Mouse (Mus musculus) testis, adult 2 months (tissue): ENCODE results near the gene Gm28053. TPM values are rescaled to one million over a fixed set of nuclear protein-coding genes. Genes with fewer than 3 reads are reported as not detected.

Experiments used
- H3K27ac ChIP-seq: fragments of 200-500 bp; 2 replicates; pipeline ENCODE4 v1.5.1; 2012; ENCODE audit warnings: low read depth, low read length; ENCODE audit not compliant: control insufficient read depth, insufficient read depth
- H3K27me3 ChIP-seq: fragments of 200-500 bp; 2 replicates; pipeline ENCODE4 v1.6.1; 2012; ENCODE audit warnings: mild to moderate bottlenecking, low read length, moderate library complexity; ENCODE audit not compliant: control insufficient read depth, insufficient read depth
- H3K36me3 ChIP-seq: fragments of 200-500 bp; 2 replicates; pipeline ENCODE4 v1.6.1; 2012; ENCODE audit warnings: mild to moderate bottlenecking, low read length; ENCODE audit not compliant: control insufficient read depth, insufficient read depth
- H3K4me1 ChIP-seq: fragments of 200-500 bp; 2 replicates; pipeline ENCODE4 v1.6.1; 2012; ENCODE audit warnings: low read length; ENCODE audit not compliant: control insufficient read depth, insufficient read depth
- H3K4me3 ChIP-seq: fragments of 200-500 bp; 2 replicates; pipeline ENCODE4 v1.5.1; 2012; ENCODE audit warnings: low read depth, mild to moderate bottlenecking, low read length, moderate library complexity, mixed read lengths; ENCODE audit not compliant: control insufficient read depth
- CTCF ChIP-seq: fragments of 200-500 bp; IDR thresholded peaks from 2 replicates; pipeline ENCODE4 v1.5.1; 2012; ENCODE audit warnings: low read depth, mild to moderate bottlenecking, inconsistent platforms, low read length, moderate library complexity; ENCODE audit not compliant: control insufficient read depth, insufficient read depth, insufficient replicate concordance
- POLR2A ChIP-seq: fragments of 200-500 bp; IDR thresholded peaks from 2 replicates; pipeline ENCODE4 v1.6.1; 2012; ENCODE audit warnings: low read depth, mild to moderate bottlenecking, inconsistent platforms, low read length, moderate library complexity; ENCODE audit not compliant: control insufficient read depth
- polyA plus RNA-seq: library from polyadenylated mRNA; depleted of rRNA; stranded (reverse); fragments of >200 nt; gene quantifications from 2 replicates; pipeline ENCODE4 v1.2.3, GENCODE M21; 2012; rRNA removed

The Gm28053 gene
- not detected in 2 replicates for polyA plus RNA-seq

DNA sequence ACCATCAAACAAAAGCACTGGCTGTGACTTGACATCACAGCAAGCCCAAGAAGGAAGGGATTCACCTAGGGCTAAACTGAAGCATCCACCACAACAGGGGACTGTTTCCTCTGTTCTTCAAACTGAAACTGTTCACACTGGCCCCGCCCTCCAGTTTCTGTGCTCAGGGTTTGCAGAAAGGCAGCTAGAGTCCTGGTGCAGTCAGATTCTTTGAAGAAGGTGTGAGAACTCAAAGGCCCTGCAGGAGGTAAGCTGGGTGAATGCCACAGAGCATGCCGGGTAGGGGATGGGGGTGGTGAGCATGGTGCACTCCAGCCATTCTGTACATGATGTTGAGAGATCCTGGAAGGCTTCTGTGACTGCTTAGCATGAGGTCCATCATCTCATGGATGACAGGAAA, at the start of gene Gm28053, which contains the start of gene Gimap7:
Gene Gm28053 (plus strand): TSS at position 153 of the 400 bp plus-strand sequence.
Gene Gimap7 (plus strand): TSS at position 167 of the 400 bp plus-strand sequence.
- Histone ChIP-seq H3K36me3 (no peaks in the 10 kb centered on the region), H3K27me3 (no peaks in the 10 kb centered on the region), H3K4me1 (no peaks in the 10 kb centered on the region)

DNA sequence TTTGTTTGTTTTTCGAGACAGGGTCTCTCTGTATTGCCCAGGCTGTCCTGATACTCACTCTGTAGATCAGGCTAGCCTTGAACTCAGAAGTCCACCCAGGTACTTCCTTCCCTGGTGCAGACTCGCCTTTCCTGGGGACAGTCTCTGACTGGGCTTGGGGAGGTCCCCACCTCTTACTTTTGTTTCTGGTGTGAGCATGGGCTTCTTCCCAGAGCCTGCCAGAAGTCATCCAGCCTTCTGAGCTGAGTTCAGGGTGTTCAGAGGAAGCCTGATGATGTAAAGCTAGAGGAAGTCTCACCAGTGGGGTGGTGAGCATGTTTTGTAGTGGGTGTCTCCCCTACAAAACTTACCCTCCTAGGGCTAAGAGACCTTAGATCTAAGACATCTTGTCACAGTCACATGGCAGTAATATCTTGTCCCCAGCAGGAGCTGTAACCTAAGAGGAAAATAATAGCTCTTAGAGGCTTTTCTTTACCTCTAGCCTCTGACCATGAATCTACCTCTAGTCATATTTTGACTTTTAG, 48.9 kb upstream of the Gm28053 start:
- H3K4me1 ChIP-seq: no peaks in the 10 kb centered on the region; the same call in 1 of the 2 replicates
- no peaks in the 10 kb centered on the region for H3K27me3 ChIP-seq
- H3K4me3 ChIP-seq: peak overlapping the region; percentile 74
- no peaks in the 10 kb centered on the region for H3K36me3 ChIP-seq
- no peak overlapping the region for H3K27ac ChIP-seq
- no peak for TF ChIP-seq CTCF
- no peak for TF ChIP-seq POLR2A

More for the DNA sequence above, at the start of gene Gm28053, which contains the start of gene Gimap7:
- TF ChIP-seq CTCF (no peak), POLR2A (no peak)
- Histone ChIP-seq H3K4me3 (no peak within 1 kb of the TSS), H3K27ac (no peak within 1 kb of the TSS)

DNA sequence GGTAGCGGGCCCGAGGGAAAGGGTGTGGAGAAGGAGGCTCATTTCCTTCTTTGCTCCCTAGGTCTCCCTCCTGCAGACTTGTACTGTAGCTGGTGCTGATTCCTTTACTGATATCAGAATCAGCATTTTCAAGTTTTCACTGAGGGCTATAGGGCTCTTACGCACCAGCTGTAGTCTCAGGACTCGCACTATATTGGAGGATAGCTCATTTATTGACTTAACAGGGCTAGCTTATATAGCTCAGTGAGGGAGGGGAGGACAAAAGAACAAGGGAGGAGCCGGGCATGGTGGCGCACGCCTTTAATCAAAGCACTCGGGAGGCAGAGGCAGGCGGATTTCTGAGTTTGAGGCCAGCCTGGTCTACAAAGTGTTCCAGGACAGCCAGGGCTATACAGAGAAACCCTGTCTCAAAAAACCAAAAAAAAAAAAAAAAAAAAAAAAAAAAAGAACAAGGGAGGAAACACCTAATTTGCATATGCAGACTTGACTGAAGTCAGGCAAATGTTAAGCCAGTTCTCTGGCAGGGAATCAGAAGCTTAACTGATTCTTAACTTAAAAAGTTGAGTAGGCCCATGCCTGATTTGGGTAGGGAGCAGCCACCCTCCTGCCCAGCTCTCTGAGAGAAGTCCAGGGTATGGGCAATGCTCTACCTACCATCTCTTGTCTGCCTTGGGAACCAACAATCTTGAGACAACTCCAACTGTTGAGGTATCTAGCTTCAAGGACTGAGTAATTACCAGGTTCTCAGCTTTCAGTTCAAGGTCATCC, 43.9 kb upstream of the Gm28053 start:
- Histone ChIP-seq H3K36me3 (no peaks in the 10 kb centered on the region), H3K4me1 (peaks cover 7% of the 10 kb centered on the region), H3K27me3 (no peaks in the 10 kb centered on the region), H3K4me3 (no peak overlapping the region), H3K27ac (no peak overlapping the region)
- TF ChIP-seq POLR2A (no peak), CTCF (no peak)

DNA sequence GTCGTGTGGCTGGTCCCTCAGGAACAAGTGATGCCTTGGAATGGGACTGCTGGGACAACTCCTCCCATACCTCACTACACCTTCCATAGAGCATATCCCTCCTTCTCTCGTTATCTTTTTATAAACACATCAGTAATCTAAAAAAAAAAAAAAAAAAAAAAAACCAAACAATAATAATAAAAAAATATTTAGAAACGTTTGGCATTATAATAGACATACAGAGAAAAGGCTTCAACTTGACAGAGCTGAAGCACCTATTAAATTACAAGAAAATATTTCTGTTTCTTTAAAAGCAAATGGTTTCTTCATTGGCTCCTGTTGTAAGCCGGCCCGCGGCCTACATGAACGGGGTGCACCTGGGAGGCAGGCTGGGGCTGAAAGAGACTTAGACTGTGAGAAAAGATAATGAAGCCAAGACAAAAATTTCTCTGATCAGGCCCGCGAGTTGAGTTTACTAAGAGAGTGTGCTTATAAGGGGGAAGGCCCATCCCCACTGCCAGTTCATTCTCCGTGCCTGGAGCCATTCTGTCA, 42.9 kb upstream of the Gm28053 start:
- H3K27ac ChIP-seq: peak overlapping the region; percentile 29; the same call in 1 of the 2 replicates
- H3K4me3 ChIP-seq: peak overlapping the region; percentile 83

DNA sequence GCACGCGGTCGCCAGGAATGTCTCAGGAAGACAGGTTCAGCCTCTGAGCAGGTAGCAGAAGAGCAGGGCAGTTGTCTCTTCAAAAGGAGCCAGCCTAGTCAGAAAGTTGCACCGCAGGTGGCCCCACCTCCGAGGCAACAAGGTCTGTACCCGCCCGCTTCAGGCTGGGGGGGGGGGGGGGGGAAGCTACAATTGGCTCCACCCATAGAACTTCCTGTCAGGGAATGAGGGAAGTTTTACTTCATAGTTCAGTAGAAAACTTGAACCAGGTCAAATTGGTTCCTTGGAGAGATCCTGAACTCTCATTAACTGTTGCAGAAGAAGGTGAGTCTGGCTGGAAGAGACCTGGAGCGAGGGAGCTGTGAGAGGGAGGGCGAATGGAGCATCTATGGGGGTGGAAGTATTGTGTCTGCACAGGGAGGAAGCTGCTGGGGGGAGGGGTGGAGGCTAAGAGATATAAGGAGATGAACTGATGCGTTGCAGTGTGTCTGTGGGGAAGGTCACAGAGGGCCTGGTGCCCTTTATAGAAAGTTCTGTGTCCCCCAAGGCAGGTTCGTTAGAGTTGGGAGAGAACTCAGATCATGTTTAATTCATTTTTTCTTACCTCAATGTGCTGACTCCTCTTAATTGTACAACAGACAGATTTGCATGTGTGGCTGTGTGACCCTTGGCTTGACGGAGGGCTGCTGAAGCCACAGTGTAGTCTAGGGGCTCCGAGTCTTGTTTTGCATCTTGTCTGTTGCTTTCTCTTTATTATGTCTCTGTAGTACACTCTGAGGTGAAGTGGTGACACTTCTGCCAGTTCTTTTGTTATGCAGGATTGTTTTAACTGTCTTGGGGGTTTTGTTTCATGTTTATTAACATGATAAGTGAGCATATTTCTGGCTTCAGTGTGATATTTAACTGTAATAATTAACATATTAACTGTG, 42.2 kb upstream of the Gm28053 start, which contains the start of gene Gimap9:
Gene Gimap9 (plus strand): TSS at position 199 of the 929 bp plus-strand sequence.
- peaks cover 7% of the 10 kb centered on the region for H3K4me1 ChIP-seq
- H3K4me3 ChIP-seq: peak within 1 kb of the TSS; percentile 83
- no peaks in the 10 kb centered on the region for H3K27me3 ChIP-seq
- TF ChIP-seq POLR2A (no peak), CTCF (no peak)
- H3K36me3 ChIP-seq: no peaks in the 10 kb centered on the region
- peak within 1 kb of the TSS; percentile 29 for H3K27ac ChIP-seq

More for the DNA sequence above, 42.9 kb upstream of the Gm28053 start:
- Histone ChIP-seq H3K36me3 (no peaks in the 10 kb centered on the region), H3K27me3 (no peaks in the 10 kb centered on the region), H3K4me1 (peaks cover 7% of the 10 kb centered on the region)
- no peak for TF ChIP-seq POLR2A
- no peak for TF ChIP-seq CTCF

DNA sequence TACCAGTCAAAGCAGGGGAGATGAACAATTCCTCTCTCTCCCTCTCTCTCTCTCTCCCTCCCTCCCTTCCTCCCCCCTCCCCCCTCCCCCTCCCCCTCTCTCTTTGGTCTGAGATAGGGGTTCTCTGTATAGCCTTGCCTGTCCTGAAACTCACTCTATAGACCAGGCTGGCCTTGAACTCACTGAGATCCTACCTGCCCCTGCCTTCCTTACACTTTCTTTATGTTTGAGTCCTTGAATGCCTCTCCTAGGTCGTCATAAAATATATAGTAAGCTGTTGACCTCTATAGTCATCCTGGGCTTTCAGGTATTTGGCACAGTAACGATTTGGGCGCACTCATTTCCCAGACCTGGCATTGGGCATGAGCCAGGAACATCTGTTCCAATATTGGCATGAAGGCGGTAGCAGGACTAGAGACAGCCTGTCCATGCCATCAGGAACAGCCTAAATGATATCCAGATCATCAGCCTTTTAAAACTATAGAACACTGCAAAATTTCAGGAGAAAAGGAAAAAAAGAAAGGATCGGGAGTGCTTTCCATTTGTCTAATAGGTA, 41.5 kb upstream of the Gm28053 start:
- H3K4me3 ChIP-seq: no peak overlapping the region
- H3K36me3 ChIP-seq: no peaks in the 10 kb centered on the region
- H3K4me1 ChIP-seq: peaks cover 7% of the 10 kb centered on the region
- no peaks in the 10 kb centered on the region for H3K27me3 ChIP-seq
- no peak overlapping the region for H3K27ac ChIP-seq
- no peak for TF ChIP-seq POLR2A
- TF ChIP-seq CTCF: no peak

DNA sequence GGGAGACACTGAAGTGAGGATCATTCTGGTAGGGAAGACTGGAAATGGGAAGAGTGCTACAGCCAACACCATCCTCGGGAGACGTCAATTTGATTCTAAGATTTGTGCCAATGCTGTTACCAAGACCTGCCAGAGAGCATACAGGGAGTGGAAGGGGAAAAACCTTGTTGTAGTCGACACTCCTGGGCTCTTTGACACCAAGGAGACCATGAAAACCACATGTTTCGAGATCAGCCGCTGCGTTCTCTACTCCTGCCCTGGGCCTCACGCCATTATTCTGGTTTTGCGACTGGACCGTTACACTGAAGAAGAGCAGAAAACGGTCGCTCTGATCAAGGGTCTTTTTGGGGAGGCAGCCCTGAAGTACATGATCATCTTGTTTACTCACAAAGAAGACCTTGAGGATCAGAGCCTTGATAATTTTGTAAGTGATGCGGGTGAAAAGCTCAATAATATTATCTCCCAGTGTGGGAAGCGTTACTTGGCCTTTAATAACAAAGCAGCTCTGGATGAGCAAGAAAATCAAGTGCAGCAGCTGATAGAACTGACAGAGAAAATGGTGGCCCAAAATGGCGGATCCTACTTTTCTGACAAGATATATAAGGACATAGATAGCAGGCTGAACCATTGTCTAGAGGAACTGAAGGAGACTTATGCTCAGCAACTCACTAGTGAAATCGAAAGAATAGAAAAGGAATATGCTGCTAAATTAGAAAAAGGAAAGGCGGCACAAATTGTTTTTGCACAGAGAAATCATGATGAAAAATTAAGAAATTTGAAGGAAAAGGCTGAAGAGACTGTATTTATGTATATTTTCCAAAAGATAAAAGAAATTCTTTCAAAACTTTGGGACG, 40.7 kb upstream of the Gm28053 start:
- peaks cover 7% of the 10 kb centered on the region for H3K4me1 ChIP-seq
- no peak overlapping the region for H3K27ac ChIP-seq
- no peaks in the 10 kb centered on the region for H3K36me3 ChIP-seq
- H3K4me3 ChIP-seq: no peak overlapping the region
- TF ChIP-seq POLR2A: no peak
- no peak for TF ChIP-seq CTCF
- H3K27me3 ChIP-seq: no peaks in the 10 kb centered on the region
